Mouse (Mus musculus): ENCODE data around the gene Zbtb20. TPM values are rescaled to one million over a fixed set of nuclear protein-coding genes. Genes with fewer than 3 reads are reported as not detected.
A peak's percentile ranks its signal among the peaks of the same experiment; 100 is the strongest.
"Not testable (repeated sequence)": the region's sequence is repeated elsewhere in the genome, so short reads cannot be mapped to it uniquely, and the experiment has no call there.

Gene Zbtb20
- total and polyA plus RNA-seq, 3 experiments: 1.8 to 18.1 (median 6.6) TPM

GRCm38 (mm10) chr16:42913291-42913690 lies 37.6 kb downstream of the Zbtb20 start:
- H3K9me3 ChIP-seq (replicated peaks): no peaks in the 10 kb centered on the region
- H3K4me1 ChIP-seq (ENCODE audit: insufficient read depth, low read depth, low read length): peaks cover 5% of the 10 kb centered on the region
- H3K36me3 ChIP-seq (replicated peaks): no peaks in the 10 kb centered on the region
- no peak for ATAC-seq (ENCODE audit: extremely low read depth, insufficient number of reproducible peaks, low FRiP score, poor library complexity, severe bottlenecking)
- DNase-seq (ENCODE audit: low spot score): no peak
- H3K4me3 ChIP-seq (ENCODE audit: low read depth, low read length): no peak overlapping the region
- no peaks in the 10 kb centered on the region for H3K27me3 ChIP-seq (ENCODE audit: insufficient read depth, low read length)
- TF ChIP-seq CTCF (IDR thresholded peaks at IDR 0.05; ENCODE audit: low read depth, low read length): no peak
- TF ChIP-seq GATA1 (IDR thresholded peaks at IDR 0.05; ENCODE audit: borderline replicate concordance, low read length): no peak
- no peak for TF ChIP-seq TAL1 (conservative IDR thresholded peaks at IDR 0.05; ENCODE audit: low read depth, low read length)
- TF ChIP-seq POLR2AphosphoS5 (IDR thresholded peaks at IDR 0.05; ENCODE audit: insufficient replicate concordance, low read depth, low read length): no peak
- no peak for TF ChIP-seq GATA2 (IDR thresholded peaks at IDR 0.05; ENCODE audit: borderline replicate concordance, low read depth, low read length)

GRCm38 (mm10) chr16:42914457-42915085 lies 38.9 kb downstream of the Zbtb20 start:
- no peak for TF ChIP-seq POLR2AphosphoS5 (IDR thresholded peaks at IDR 0.05; ENCODE audit: insufficient replicate concordance, low read depth, low read length)
- no peak for TF ChIP-seq GATA2 (IDR thresholded peaks at IDR 0.05; ENCODE audit: borderline replicate concordance, low read depth, low read length)
- TF ChIP-seq GATA1 (IDR thresholded peaks at IDR 0.05; ENCODE audit: borderline replicate concordance, low read length): no peak
- TF ChIP-seq TAL1 (conservative IDR thresholded peaks at IDR 0.05; ENCODE audit: low read depth, low read length): no peak
- TF ChIP-seq CTCF (IDR thresholded peaks at IDR 0.05; ENCODE audit: low read depth, low read length): no peak
- Histone ChIP-seq H3K27me3 (ENCODE audit: insufficient read depth, low read length) (no peaks in the 10 kb centered on the region), H3K4me3 (ENCODE audit: low read depth, low read length) (no peak overlapping the region), H3K9me3 (replicated peaks) (no peaks in the 10 kb centered on the region), H3K4me1 (ENCODE audit: insufficient read depth, low read depth, low read length) (peaks cover 5% of the 10 kb centered on the region), H3K36me3 (replicated peaks) (no peaks in the 10 kb centered on the region)
- no peak for DNase-seq (ENCODE audit: low spot score)
- ATAC-seq (ENCODE audit: extremely low read depth, insufficient number of reproducible peaks, low FRiP score, poor library complexity, severe bottlenecking): 0 out of 2 replicates have a peak, but pooled peaks have one; percentile 30

GRCm38 (mm10) chr16:42919992-42920760 lies 44.5 kb downstream of the Zbtb20 start:
- TF ChIP-seq CTCF (IDR thresholded peaks at IDR 0.05; ENCODE audit: low read depth, low read length): no peak
- TF ChIP-seq TAL1 (conservative IDR thresholded peaks at IDR 0.05; ENCODE audit: low read depth, low read length): no peak
- no peak for TF ChIP-seq POLR2AphosphoS5 (IDR thresholded peaks at IDR 0.05; ENCODE audit: insufficient replicate concordance, low read depth, low read length)
- no peak for TF ChIP-seq GATA1 (IDR thresholded peaks at IDR 0.05; ENCODE audit: borderline replicate concordance, low read length)
- TF ChIP-seq GATA2 (IDR thresholded peaks at IDR 0.05; ENCODE audit: borderline replicate concordance, low read depth, low read length): no peak
- H3K4me3 ChIP-seq (ENCODE audit: low read depth, low read length): no peak overlapping the region
- H3K36me3 ChIP-seq (replicated peaks): no peaks in the 10 kb centered on the region
- no peak for ATAC-seq (ENCODE audit: extremely low read depth, insufficient number of reproducible peaks, low FRiP score, poor library complexity, severe bottlenecking)
- no peaks in the 10 kb centered on the region for H3K27me3 ChIP-seq (ENCODE audit: insufficient read depth, low read length)
- no peak for DNase-seq (ENCODE audit: low spot score)
- H3K9me3 ChIP-seq (replicated peaks): no peaks in the 10 kb centered on the region
- H3K4me1 ChIP-seq (ENCODE audit: insufficient read depth, low read depth, low read length): no peaks in the 10 kb centered on the region

GRCm38 (mm10) chr16:42921436-42921835 lies 45.8 kb downstream of the Zbtb20 start:
- ATAC-seq (ENCODE audit: extremely low read depth, insufficient number of reproducible peaks, low FRiP score, poor library complexity, severe bottlenecking) (no peak), DNase-seq (ENCODE audit: low spot score) (no peak)
- H3K36me3 ChIP-seq (replicated peaks): no peaks in the 10 kb centered on the region
- H3K9me3 ChIP-seq (replicated peaks): no peaks in the 10 kb centered on the region
- no peak for TF ChIP-seq CTCF (IDR thresholded peaks at IDR 0.05; ENCODE audit: low read depth, low read length)
- no peak for TF ChIP-seq GATA2 (IDR thresholded peaks at IDR 0.05; ENCODE audit: borderline replicate concordance, low read depth, low read length)
- TF ChIP-seq POLR2AphosphoS5 (IDR thresholded peaks at IDR 0.05; ENCODE audit: insufficient replicate concordance, low read depth, low read length): no peak
- TF ChIP-seq GATA1 (IDR thresholded peaks at IDR 0.05; ENCODE audit: borderline replicate concordance, low read length): no peak
- no peak for TF ChIP-seq TAL1 (conservative IDR thresholded peaks at IDR 0.05; ENCODE audit: low read depth, low read length)
- no peaks in the 10 kb centered on the region for H3K4me1 ChIP-seq (ENCODE audit: insufficient read depth, low read depth, low read length)
- no peak overlapping the region for H3K4me3 ChIP-seq (ENCODE audit: low read depth, low read length)
- no peaks in the 10 kb centered on the region for H3K27me3 ChIP-seq (ENCODE audit: insufficient read depth, low read length)

- Histone ChIP-seq H3K4me1 (ENCODE audit: insufficient read depth, low read depth, low read length) (no peaks in the 10 kb centered on the region), H3K27me3 (ENCODE audit: insufficient read depth, low read length) (no peaks in the 10 kb centered on the region), H3K36me3 (replicated peaks) (no peaks in the 10 kb centered on the region), H3K4me3 (ENCODE audit: low read depth, low read length) (no peak overlapping the region), H3K9me3 (replicated peaks) (no peaks in the 10 kb centered on the region)
- ATAC-seq (ENCODE audit: extremely low read depth, insufficient number of reproducible peaks, low FRiP score, poor library complexity, severe bottlenecking) (no peak), DNase-seq (ENCODE audit: low spot score) (no peak)
- no peak for TF ChIP-seq POLR2AphosphoS5 (IDR thresholded peaks at IDR 0.05; ENCODE audit: insufficient replicate concordance, low read depth, low read length)
- no peak for TF ChIP-seq TAL1 (conservative IDR thresholded peaks at IDR 0.05; ENCODE audit: low read depth, low read length)
- no peak for TF ChIP-seq CTCF (IDR thresholded peaks at IDR 0.05; ENCODE audit: low read depth, low read length)
- no peak for TF ChIP-seq GATA2 (IDR thresholded peaks at IDR 0.05; ENCODE audit: borderline replicate concordance, low read depth, low read length)
- no peak for TF ChIP-seq GATA1 (IDR thresholded peaks at IDR 0.05; ENCODE audit: borderline replicate concordance, low read length)
Observed at GRCm38 (mm10) chr16:42938211-42938610, 62.5 kb downstream of the Zbtb20 start.

GRCm38 (mm10) chr16:42947016-42947415 lies 71.3 kb downstream of the Zbtb20 start:
- no peak overlapping the region for H3K4me3 ChIP-seq (ENCODE audit: low read depth, low read length)
- H3K9me3 ChIP-seq (replicated peaks): no peaks in the 10 kb centered on the region
- no peaks in the 10 kb centered on the region for H3K36me3 ChIP-seq (replicated peaks)
- H3K27me3 ChIP-seq (ENCODE audit: insufficient read depth, low read length): no peaks in the 10 kb centered on the region
- ATAC-seq (ENCODE audit: extremely low read depth, insufficient number of reproducible peaks, low FRiP score, poor library complexity, severe bottlenecking) (no peak), DNase-seq (ENCODE audit: low spot score) (no peak)
- no peaks in the 10 kb centered on the region for H3K4me1 ChIP-seq (ENCODE audit: insufficient read depth, low read depth, low read length)
- TF ChIP-seq GATA2 (IDR thresholded peaks at IDR 0.05; ENCODE audit: borderline replicate concordance, low read depth, low read length): no peak

GRCm38 (mm10) chr16:42955401-42955800 lies 79.7 kb downstream of the Zbtb20 start:
- ATAC-seq (ENCODE audit: extremely low read depth, insufficient number of reproducible peaks, low FRiP score, poor library complexity, severe bottlenecking); H3K4me3 ChIP-seq (ENCODE audit: low read depth, low read length); H3K9me3 ChIP-seq (replicated peaks); H3K36me3 ChIP-seq (replicated peaks); DNase-seq (ENCODE audit: low spot score); H3K27me3 ChIP-seq (ENCODE audit: insufficient read depth, low read length); H3K4me1 ChIP-seq (ENCODE audit: insufficient read depth, low read depth, low read length): not testable (repeated sequence)

All from G1E (cell line).